Mouse (Mus musculus): ENCODE measurements around the gene Nxn.

DNA sequence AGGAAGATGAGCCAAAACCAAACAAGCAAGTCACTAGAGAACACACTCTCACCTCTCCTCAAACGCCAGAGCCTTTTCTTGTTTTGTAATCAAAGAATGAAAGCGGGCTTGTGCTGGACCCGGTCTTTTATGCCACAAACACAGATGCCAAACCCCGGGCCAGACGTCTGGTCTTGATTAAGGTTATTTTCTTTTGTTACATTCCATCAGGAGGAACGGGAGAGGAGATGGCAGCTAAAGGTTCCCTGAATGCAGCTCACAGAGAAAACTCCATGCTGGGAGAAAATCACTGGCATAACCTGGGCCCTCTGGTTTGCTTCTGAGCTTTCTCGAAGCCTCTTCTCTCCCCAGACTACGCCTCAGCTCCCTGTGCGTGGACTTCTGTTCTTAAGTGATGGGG, 55.9 kb downstream of the Nxn start:
- TF ChIP-seq CTCF (IDR thresholded peaks at IDR 0.05; ENCODE audit: low read depth): no peak
- no peak for TF ChIP-seq EP300 (IDR thresholded peaks at IDR 0.05; ENCODE audit: low read depth)

Measured in liver, embryonic 14.5 days (tissue).